Mouse (Mus musculus) E14TG2a.4 (cell line): ENCODE data around the gene Pxn.
A peak's percentile ranks its signal among the peaks of the same experiment; 100 is the strongest.

Experiments used
- H3K27me3 ChIP-seq: 2 replicates; pipeline ENCODE4 v1.6.1; 2014; ENCODE audit warnings: low read length, control low read depth; ENCODE audit not compliant: insufficient read depth
- H3K36me3 ChIP-seq: 2 replicates; pipeline ENCODE4 v1.6.1; 2014; ENCODE audit warnings: low read length, control low read depth; ENCODE audit not compliant: insufficient read depth
- H3K4me1 ChIP-seq: replicated peaks from 2 replicates; pipeline ENCODE4 v1.6.1; 2014; ENCODE audit warnings: low read depth, low read length, control low read depth
- H3K4me3 ChIP-seq: replicated peaks from 2 replicates; pipeline ENCODE4 v1.5.1; 2014; ENCODE audit warnings: mild to moderate bottlenecking, low read length
- H3K9me3 ChIP-seq: 2 replicates; pipeline ENCODE4 v1.6.1; 2014; ENCODE audit warnings: low read length, control low read depth
- CTCF ChIP-seq: conservative IDR thresholded peaks from 2 replicates; pipeline ENCODE4 v1.5.1; 2014; ENCODE audit warnings: low read length
- NANOG ChIP-seq: IDR thresholded peaks from 2 replicates; pipeline ENCODE4 v1.6.1; 2014; ENCODE audit warnings: borderline replicate concordance, low read length, mixed read lengths
- POU5F1 ChIP-seq: IDR thresholded peaks from 2 replicates; pipeline ENCODE4 v1.6.1; 2014; ENCODE audit warnings: low read length, borderline replicate concordance

Gene Pxn

DNA sequence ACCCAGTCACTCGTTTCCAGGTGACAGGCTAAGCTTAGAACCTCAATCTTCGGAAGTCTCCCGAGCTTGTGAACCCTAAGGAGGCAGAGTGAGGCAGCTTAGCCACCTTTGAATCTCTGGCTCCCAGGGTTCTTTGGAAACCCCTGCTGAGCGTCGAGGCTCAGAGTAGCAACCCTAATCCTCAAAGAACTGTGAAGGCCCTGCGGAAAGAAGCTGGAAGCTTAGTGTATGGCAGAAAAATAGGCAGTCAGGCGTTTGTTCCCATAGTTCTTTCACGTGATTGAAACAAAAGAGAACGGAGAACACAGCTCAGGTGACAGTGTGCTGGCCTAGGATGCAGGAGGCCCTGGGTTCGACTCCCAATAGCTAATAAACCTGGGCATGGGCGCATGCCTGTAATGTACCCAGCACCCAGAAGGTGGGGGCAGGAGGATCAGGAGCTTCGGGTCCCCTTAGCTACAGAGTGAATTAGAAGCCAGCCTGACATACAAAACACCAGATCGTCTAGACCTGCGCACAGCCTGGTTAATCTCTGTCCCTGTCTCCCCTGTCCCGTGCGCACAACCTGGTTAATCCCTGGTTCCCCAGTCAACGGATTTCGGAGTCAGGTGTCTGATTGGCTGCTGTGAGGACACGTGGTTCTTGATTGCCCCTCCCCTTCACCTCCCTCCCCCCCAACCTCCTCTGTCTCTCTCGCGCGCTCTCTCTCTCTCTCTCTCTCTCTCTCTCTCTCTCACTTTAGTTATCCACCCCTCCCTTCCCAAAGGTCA is 31.0 kb upstream of the Pxn start:
- no peaks in the 10 kb centered on the region for H3K27me3 ChIP-seq
- peaks cover 84% of the 10 kb centered on the region for H3K4me1 ChIP-seq
- TF ChIP-seq NANOG (no peak), POU5F1 (no peak), CTCF (no peak)
- H3K36me3 ChIP-seq = peaks cover 58% of the 10 kb centered on the region
- H3K4me3 ChIP-seq = peak overlapping the region; percentile 75
- no peaks in the 10 kb centered on the region for H3K9me3 ChIP-seq

DNA sequence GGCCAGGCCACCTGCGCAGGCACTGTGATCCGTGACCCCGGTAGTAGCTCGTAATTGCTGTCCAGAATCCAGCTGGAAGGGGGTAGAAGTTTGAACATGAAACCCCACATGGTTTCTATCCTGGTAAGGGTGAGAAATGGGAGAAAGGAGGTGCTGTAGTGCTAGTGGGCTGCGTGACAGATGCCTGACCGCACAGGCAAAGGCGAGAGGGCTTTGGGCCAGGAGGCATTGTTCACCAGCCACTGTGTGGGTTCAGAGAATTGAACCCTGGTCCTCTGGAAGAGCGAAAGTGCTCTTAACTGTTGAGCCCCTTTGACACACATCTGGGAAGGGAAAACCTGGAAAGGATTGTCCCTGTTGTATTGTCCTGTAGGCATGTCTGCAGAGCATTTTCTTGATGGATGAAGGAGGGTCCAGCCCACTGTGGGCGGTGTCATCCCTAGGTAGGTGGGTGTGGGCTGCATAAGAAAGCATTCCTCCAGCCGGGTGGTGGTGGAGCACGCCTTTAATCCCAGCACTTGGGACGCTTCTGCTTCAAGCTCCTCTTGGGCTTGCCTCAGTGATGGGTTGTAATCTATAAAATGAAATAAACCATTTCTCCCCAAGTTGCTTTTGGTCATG is 30.3 kb upstream of the Pxn start:
- no peak for TF ChIP-seq NANOG
- no peak for TF ChIP-seq CTCF
- peak; percentile 90 for TF ChIP-seq POU5F1
- Histone ChIP-seq H3K4me3 (peak overlapping the region; percentile 75), H3K27me3 (no peaks in the 10 kb centered on the region), H3K36me3 (peaks cover 52% of the 10 kb centered on the region), H3K9me3 (no peaks in the 10 kb centered on the region), H3K4me1 (peaks cover 83% of the 10 kb centered on the region)

DNA sequence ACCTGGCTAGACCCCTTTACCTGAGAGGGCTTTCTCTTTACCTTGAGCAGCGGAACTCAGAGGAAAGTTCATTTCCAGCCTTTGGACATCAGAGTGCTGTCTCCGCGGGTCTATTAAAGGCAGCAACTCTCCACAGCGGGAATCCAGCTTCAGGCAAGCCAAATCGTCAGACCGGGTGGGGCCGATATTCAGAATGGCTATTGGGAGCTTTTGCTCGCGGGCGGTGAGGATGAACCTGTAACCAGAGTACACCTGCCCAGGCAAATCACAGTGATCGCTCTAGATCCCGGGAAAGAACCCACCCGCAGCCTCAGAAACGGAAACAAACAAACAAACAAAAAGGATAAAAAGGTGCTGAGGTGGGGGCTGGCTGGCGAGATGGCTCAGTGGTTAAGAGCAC is 26.9 kb upstream of the Pxn start:
- peak overlapping the region; percentile 77 for H3K4me3 ChIP-seq
- peaks cover 6% of the 10 kb centered on the region for H3K27me3 ChIP-seq
- no peaks in the 10 kb centered on the region for H3K9me3 ChIP-seq
- peaks cover 79% of the 10 kb centered on the region for H3K4me1 ChIP-seq
- H3K36me3 ChIP-seq = peaks cover 18% of the 10 kb centered on the region
- no peak for TF ChIP-seq CTCF
- 0 out of 2 replicates have a peak, but pooled peaks have one; percentile 18 for TF ChIP-seq NANOG

DNA sequence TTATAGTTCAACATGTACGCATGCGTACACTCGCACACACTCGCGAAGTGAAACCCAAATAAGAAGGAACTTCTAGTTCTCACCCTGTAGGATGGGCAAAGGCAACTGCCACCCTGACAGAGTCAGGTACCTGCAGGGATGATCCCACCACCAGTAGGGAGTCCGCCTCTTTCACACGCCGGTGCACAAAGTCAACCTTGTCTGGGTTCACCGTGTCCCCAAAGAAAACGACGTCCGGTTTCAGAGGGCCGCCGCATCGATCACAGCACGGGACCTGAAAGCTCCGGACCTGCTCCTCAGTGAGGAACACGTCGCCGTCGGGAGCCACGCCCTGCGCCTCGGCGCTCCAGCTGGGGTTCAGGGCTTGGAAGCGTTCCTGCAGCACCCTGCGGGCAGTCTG is 26.4 kb upstream of the Pxn start:
- Histone ChIP-seq H3K4me1 (peaks cover 79% of the 10 kb centered on the region), H3K4me3 (peak overlapping the region; percentile 77), H3K9me3 (no peaks in the 10 kb centered on the region), H3K36me3 (peaks cover 13% of the 10 kb centered on the region), H3K27me3 (peaks cover 6% of the 10 kb centered on the region)
- TF ChIP-seq POU5F1 = no peak

DNA sequence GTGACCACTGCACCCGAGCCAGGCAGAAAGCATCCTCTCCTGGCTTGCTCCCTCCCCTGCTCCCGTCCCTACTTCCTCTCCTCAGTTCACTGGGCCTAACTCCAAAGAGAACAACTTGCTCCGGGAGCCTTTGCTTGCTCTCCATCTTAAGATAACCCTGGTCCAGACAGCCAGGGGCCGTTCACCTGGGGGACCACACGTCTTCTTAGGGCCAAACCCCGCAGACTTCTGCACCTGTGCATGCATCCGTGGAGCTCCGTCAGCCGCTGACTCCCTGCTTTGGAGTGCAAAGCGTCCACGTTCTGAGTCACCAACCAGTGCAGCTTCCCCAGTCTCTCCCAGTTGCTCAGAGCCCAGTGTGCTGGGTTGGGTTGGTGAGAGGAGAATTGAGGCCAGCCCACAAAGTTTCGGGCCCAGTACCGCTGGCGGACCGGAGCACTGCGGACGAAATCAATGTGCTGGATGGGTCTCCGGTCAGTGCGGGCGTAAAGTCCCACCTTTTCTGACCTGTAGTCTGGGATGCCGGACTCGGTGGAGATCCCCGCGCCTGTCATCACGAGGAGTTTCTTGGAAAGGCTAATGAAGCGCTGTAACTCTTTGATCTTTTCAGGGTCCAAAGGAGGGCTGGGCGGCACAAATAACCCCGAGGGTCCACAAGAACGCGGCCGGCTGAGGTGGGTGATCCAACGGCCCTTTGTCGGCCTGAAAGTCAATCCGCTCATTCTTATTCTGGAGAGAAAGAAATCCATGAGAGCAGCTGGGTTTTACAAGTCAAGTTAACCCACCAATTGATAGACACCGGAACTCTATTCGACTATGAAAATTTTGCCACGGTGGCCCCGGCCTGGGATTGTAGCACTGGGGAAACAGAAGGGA is 23.8 kb upstream of the Pxn start:
- no peaks in the 10 kb centered on the region for H3K9me3 ChIP-seq
- peaks cover 6% of the 10 kb centered on the region for H3K27me3 ChIP-seq
- TF ChIP-seq POU5F1 = no peak
- no peak for TF ChIP-seq CTCF
- no peak for TF ChIP-seq NANOG
- H3K36me3 ChIP-seq = peaks cover 6% of the 10 kb centered on the region
- H3K4me3 ChIP-seq = peak overlapping the region; percentile 74
- H3K4me1 ChIP-seq = peaks cover 73% of the 10 kb centered on the region

DNA sequence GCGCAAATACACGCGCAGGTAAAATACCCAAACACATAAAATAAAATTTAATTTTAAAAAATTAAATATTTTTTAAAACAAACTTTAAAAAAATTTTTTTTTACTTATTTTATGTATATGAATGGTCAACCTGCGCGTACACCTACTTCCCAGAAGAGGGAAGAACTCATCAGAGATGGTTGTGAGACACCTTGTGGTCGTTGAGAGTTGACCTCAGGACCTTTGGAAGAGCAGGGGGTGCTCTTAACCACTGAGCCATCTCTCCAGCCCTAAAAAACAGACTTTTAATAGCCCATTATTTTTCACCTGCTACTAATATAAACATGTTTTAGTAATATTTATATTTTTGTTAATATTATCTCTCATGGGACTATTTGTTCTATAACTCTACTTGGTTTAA is 23.1 kb upstream of the Pxn start:
- no peaks in the 10 kb centered on the region; the same call in 1 of the 2 replicates for H3K36me3 ChIP-seq
- H3K4me3 ChIP-seq = peak overlapping the region; percentile 74
- TF ChIP-seq CTCF = no peak; the same call in 1 of the 2 replicates
- peaks cover 69% of the 10 kb centered on the region for H3K4me1 ChIP-seq
- H3K9me3 ChIP-seq = no peaks in the 10 kb centered on the region
- peaks cover 8% of the 10 kb centered on the region for H3K27me3 ChIP-seq

DNA sequence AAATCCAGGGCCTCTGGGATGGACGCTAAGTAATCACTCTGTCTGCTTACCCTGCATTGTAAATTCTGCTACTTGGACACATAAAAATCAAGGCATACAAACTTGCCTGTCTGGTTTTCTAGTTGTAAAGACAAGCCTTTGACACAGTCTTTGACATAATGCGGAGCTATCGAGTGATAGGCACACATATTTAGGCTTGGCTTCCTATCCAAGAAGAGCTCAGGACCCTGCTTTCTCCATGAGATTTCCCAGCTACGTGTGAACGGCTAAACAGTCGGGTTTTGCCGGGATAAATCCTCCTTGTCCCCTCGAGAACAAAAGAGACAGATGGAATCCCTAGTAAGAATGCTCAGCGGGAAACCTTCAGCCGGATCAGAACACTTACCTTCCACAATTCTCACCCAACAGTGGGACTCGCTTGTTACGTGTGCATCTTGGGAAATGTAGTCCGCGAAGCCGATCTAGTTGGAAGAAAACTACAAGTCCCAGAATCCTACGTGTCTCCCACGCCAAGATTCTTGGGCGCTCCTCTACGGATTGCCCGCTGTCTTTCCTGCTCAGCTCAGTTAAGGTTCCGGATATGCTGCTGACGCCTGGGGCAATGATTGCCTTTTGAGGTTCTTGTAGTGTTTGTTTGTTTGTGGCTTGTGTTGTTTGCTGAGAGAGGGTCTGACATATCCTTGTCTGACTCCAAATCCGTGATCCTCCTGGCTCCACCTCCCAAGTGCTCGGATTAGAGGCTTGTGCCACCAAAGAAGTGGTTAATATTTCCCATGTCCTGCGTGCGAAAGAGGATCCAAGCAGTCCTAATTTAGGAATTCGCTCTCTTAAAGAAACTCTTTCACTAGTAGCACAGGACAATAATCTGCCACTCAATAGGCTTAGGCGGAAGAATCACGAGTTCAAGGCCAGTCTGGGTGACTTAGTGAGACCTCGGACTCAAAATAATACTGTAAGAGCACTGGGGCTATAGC is 22.2 kb upstream of the Pxn start, which contains the start of gene Sirt4:
Gene Sirt4 (minus strand): TSS at position 779 of the 974 bp plus-strand sequence.
- Histone ChIP-seq H3K4me3 (peak within 1 kb of the TSS; percentile 74), H3K9me3 (no peaks in the 10 kb centered on the region), H3K27me3 (peaks cover 8% of the 10 kb centered on the region), H3K36me3 (no peaks in the 10 kb centered on the region; the same call in 1 of the 2 replicates), H3K4me1 (peaks cover 74% of the 10 kb centered on the region)
- TF ChIP-seq POU5F1 (no peak), CTCF (no peak), NANOG (no peak)

DNA sequence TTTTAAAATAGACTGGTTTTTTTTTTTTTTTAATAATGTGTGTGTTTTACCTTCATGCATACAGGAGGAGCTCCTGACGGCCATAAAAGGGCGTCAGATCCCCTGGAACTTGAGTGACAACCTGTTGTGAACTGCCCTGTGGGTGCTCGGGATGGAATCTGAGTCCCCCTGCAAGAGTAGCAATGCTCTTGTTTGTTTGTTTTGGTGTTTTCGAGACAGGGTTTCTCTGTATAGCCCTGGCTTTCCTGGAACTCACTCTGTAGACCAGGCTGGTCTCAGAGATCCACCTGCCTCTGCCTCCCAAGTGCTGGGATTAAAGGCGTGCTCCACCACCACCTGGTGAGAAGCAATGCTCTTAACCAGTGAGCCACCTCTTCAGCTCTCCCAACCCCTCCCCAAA is 21.5 kb upstream of the Pxn start:
- Histone ChIP-seq H3K4me1 (peaks cover 67% of the 10 kb centered on the region), H3K27me3 (peaks cover 8% of the 10 kb centered on the region), H3K9me3 (no peaks in the 10 kb centered on the region), H3K4me3 (peak overlapping the region; percentile 74), H3K36me3 (no peaks in the 10 kb centered on the region; the same call in 1 of the 2 replicates)
- TF ChIP-seq CTCF = no peak
- TF ChIP-seq POU5F1 = no peak
- no peak for TF ChIP-seq NANOG
